8 mouse cellular contexts compared by ENCODE assay signal in genomic region chr11:69559183-69559582, GRCm38 (mm10). TPM values are rescaled to one million over a fixed set of nuclear protein-coding genes. Genes with fewer than 3 reads are reported as not detected.
DNase-seq lines count a peak whose midpoint lies in the region; ATAC-seq and TF ChIP-seq lines count a peak whose summit lies in the region.

No protein-coding gene starts in this region.

- no peaks in the 10 kb centered on the region for H3K27me3 ChIP-seq in intestine, embryonic 15.5 days (replicated peaks)
- no peaks in the 10 kb centered on the region for H3K27me3 ChIP-seq in neural tube, embryonic 15.5 days (replicated peaks)
- H3K27me3 ChIP-seq in thymus, adult 2 months (ENCODE audit: control insufficient read depth, insufficient read depth, low read length), result peaks cover 4% of the 10 kb centered on the region; the same call in 1 of the 2 replicates

- H3K27ac ChIP-seq in layer of hippocampus, adult 2 months, result peak overlapping the region; percentile 98
- H3K27ac ChIP-seq in intestine, embryonic 15.5 days, result 0 out of 2 replicates have a peak overlapping the region, but pooled peaks have one; percentile 6
- peak overlapping the region; percentile 84 for H3K27ac ChIP-seq in neural tube, embryonic 15.5 days (replicated peaks)
- H3K27ac ChIP-seq in thymus, adult 2 months (ENCODE audit: control insufficient read depth, insufficient read depth, low read length), result no peak overlapping the region

- no peak for TF ChIP-seq POLR2A in thymus, adult 2 months (IDR thresholded peaks at IDR 0.05; ENCODE audit: control insufficient read depth, extremely low read depth, insufficient read depth, low read length, poor library complexity)

- 15% methylated on average over 5 of the region's 5 CpGs for WGBS in intestine, embryonic 15.5 days
- WGBS in neural tube, embryonic 15.5 days, result 16% methylated on average over 5 of the region's 5 CpGs
- WGBS in thymus, adult 2 months, result 67% methylated on average over 5 of the region's 5 CpGs

- peaks cover 9% of the 10 kb centered on the region; the same call in 1 of the 2 replicates for H3K36me3 ChIP-seq in intestine, embryonic 15.5 days
- peaks cover 18% of the 10 kb centered on the region for H3K36me3 ChIP-seq in neural tube, embryonic 15.5 days
- H3K36me3 ChIP-seq in thymus, adult 2 months (ENCODE audit: control insufficient read depth, insufficient read depth, low read length), result peaks cover 22% of the 10 kb centered on the region

- H3K4me1 ChIP-seq in intestine, embryonic 15.5 days (replicated peaks), result peaks cover 23% of the 10 kb centered on the region
- peaks cover 66% of the 10 kb centered on the region for H3K4me1 ChIP-seq in neural tube, embryonic 15.5 days
- 0 out of 2 replicates have a peak, but pooled peaks cover 6% of the 10 kb centered on the region for H3K4me1 ChIP-seq in thymus, adult 2 months (replicated peaks; ENCODE audit: control insufficient read depth, insufficient read depth, low read length)

- ATAC-seq in intestine, embryonic 15.5 days, result no peak
- no peak for ATAC-seq in neural tube, embryonic 15.5 days (ENCODE audit: low FRiP score)

- no peaks in the 10 kb centered on the region for H3K9me3 ChIP-seq in intestine, embryonic 15.5 days
- no peaks in the 10 kb centered on the region for H3K9me3 ChIP-seq in neural tube, embryonic 15.5 days (replicated peaks)

- H3K9ac ChIP-seq in intestine, embryonic 15.5 days, result peak overlapping the region; percentile 78
- peak overlapping the region; percentile 93 for H3K9ac ChIP-seq in neural tube, embryonic 15.5 days (replicated peaks)

- no peak for DNase-seq in layer of hippocampus, adult 2 months (ENCODE audit: low spot score in 2 of 2)
- no peak for DNase-seq in layer of hippocampus, postnatal 25 days (ENCODE audit: extremely low spot score in 1 of 2, low spot score in 1 of 2)
- peak; percentile 53 for DNase-seq in heart, adult 8-10 months (ENCODE audit: low spot score)
- DNase-seq in layer of hippocampus, adult 11-12 months (ENCODE audit: low spot score), result no peak
- DNase-seq in kidney, adult 9 months, result no peak
- no peak for DNase-seq in thymus, adult 2 months

- H3K4me3 ChIP-seq in layer of hippocampus, adult 2 months, result peak overlapping the region; percentile 83
- H3K4me3 ChIP-seq in intestine, embryonic 15.5 days (replicated peaks), result peak overlapping the region; percentile 56
- H3K4me3 ChIP-seq in neural tube, embryonic 15.5 days (replicated peaks), result peak overlapping the region; percentile 69
- H3K4me3 ChIP-seq in thymus, adult 2 months (ENCODE audit: control insufficient read depth, insufficient read depth, low read length), result no peak overlapping the region

- peak overlapping the region; percentile 96 for H3K4me2 ChIP-seq in intestine, embryonic 15.5 days (replicated peaks)
- peak overlapping the region; percentile 75 for H3K4me2 ChIP-seq in neural tube, embryonic 15.5 days

- no peak for TF ChIP-seq CTCF in layer of hippocampus, adult 2 months (conservative IDR thresholded peaks at IDR 0.05)
- no peak for TF ChIP-seq CTCF in thymus, adult 2 months (IDR thresholded peaks at IDR 0.05; ENCODE audit: borderline replicate concordance, control insufficient read depth, extremely low read depth, insufficient read depth, low read length, poor library complexity)

RNA-seq across cellular contexts. Expression of gene Efnb3, which starts 0.8 kb away (rescaled TPM):
- total RNA-seq in layer of hippocampus, adult 2 months (2021), result 100 to 1,000 TPM; 113 to 116 TPM
- total RNA-seq in layer of hippocampus, postnatal 25 days (2021), result 100 to 1,000 TPM; 134 to 139 TPM
- total RNA-seq in heart, adult 8-10 months (2022), result 100 to 1,000 TPM; 105 to 137 (median 128) TPM
- 9.8 and 10.2 TPM in 2 replicates for polyA plus RNA-seq in intestine, embryonic 15.5 days (2015; fragmentation: Nextera tagmentation; extraction: Ambion mirVana)
- 113 and 126 TPM in 2 replicates for polyA plus RNA-seq in neural tube, embryonic 15.5 days (2015; fragmentation: Nextera tagmentation; extraction: Ambion mirVana)
- 3.7 and 8.7 TPM in 2 replicates for polyA plus RNA-seq in thymus, adult 2 months (2012; rRNA removed)

RNA-seq across cellular contexts. Expression of gene Dnah2, which starts 10.3 kb away (rescaled TPM):
- 1 to 10 TPM; 4.6 to 5.2 TPM for total RNA-seq in layer of hippocampus, adult 2 months (2021)
- total RNA-seq in layer of hippocampus, postnatal 25 days (2021), result 1 to 10 TPM; 3.5 to 8.0 TPM
- total RNA-seq in heart, adult 8-10 months (2022), result under 1 TPM; 0.22 to 0.66 (median 0.40) TPM
- polyA plus RNA-seq in intestine, embryonic 15.5 days (2015; fragmentation: Nextera tagmentation; extraction: Ambion mirVana), result 0.77 and 0.87 TPM in 2 replicates
- polyA plus RNA-seq in neural tube, embryonic 15.5 days (2015; fragmentation: Nextera tagmentation; extraction: Ambion mirVana), result 3.1 and 3.5 TPM in 2 replicates
- polyA plus RNA-seq in thymus, adult 2 months (2012; rRNA removed), result 0.28 and 0.39 TPM in 2 replicates

RNA-seq across cellular contexts. Expression of gene Wrap53, which starts 20.9 kb away (rescaled TPM):
- total RNA-seq in layer of hippocampus, adult 2 months (2021), result 10 to 100 TPM; 12.0 to 14.3 TPM
- 10 to 100 TPM; 11.7 to 12.5 TPM for total RNA-seq in layer of hippocampus, postnatal 25 days (2021)
- 1 to 10 TPM; 4.6 to 6.7 (median 5.6) TPM for total RNA-seq in heart, adult 8-10 months (2022)
- 25.1 and 25.6 TPM in 2 replicates for polyA plus RNA-seq in intestine, embryonic 15.5 days (2015; fragmentation: Nextera tagmentation; extraction: Ambion mirVana)
- 18.1 and 18.8 TPM in 2 replicates for polyA plus RNA-seq in neural tube, embryonic 15.5 days (2015; fragmentation: Nextera tagmentation; extraction: Ambion mirVana)
- 41.2 and 48.5 TPM in 2 replicates for polyA plus RNA-seq in thymus, adult 2 months (2012; rRNA removed)

RNA-seq across cellular contexts. Expression of gene Trp53, which starts 21.0 kb away (rescaled TPM):
- 10 to 100 TPM; 28.5 to 32.3 TPM for total RNA-seq in layer of hippocampus, adult 2 months (2021)
- total RNA-seq in layer of hippocampus, postnatal 25 days (2021), result 10 to 100 TPM; 24.3 to 29.8 TPM
- 10 to 100 TPM; 12.8 to 16.3 (median 14.1) TPM for total RNA-seq in heart, adult 8-10 months (2022)
- 140 and 143 TPM in 2 replicates for polyA plus RNA-seq in intestine, embryonic 15.5 days (2015; fragmentation: Nextera tagmentation; extraction: Ambion mirVana)
- 51.8 and 85.1 TPM in 2 replicates for polyA plus RNA-seq in neural tube, embryonic 15.5 days (2015; fragmentation: Nextera tagmentation; extraction: Ambion mirVana)
- 266 and 303 TPM in 2 replicates for polyA plus RNA-seq in thymus, adult 2 months (2012; rRNA removed)

RNA-seq across cellular contexts. Expression of gene Atp1b2, which starts 46.6 kb away (rescaled TPM):
- total RNA-seq in layer of hippocampus, adult 2 months (2021), result 100 to 1,000 TPM; 391 to 411 TPM
- total RNA-seq in layer of hippocampus, postnatal 25 days (2021), result 100 to 1,000 TPM; 394 to 472 TPM
- total RNA-seq in heart, adult 8-10 months (2022), result 10 to 100 TPM; 12.4 to 16.3 (median 13.1) TPM
- 5.8 and 6.8 TPM in 2 replicates for polyA plus RNA-seq in intestine, embryonic 15.5 days (2015; fragmentation: Nextera tagmentation; extraction: Ambion mirVana)
- 76.7 and 77.0 TPM in 2 replicates for polyA plus RNA-seq in neural tube, embryonic 15.5 days (2015; fragmentation: Nextera tagmentation; extraction: Ambion mirVana)
- polyA plus RNA-seq in thymus, adult 2 months (2012; rRNA removed), result 3.4 and 4.2 TPM in 2 replicates
